Mouse (Mus musculus) kidney, postnatal 0 days (tissue): Measurements from ENCODE around the gene Slc9a5. TPM values are rescaled to one million over a fixed set of nuclear protein-coding genes. Genes with fewer than 3 reads are reported as not detected.

Source experiments
- ATAC-seq: fragments of 200-750 bp; cut with Nextera tagmentation; replicated peaks from 2 replicates; pipeline ENCODE4 v1.8.0; 2017; ENCODE audit warnings: low read depth, moderate number of reproducible peaks, moderate TSS enrichment, moderate library complexity; ENCODE audit not compliant: low FRiP score
- DNase-seq: peaks from one replicate; pipeline ENCODE4 v3.0.0-alpha.2; 2016; ENCODE audit warnings: low spot score
- H3K27ac ChIP-seq: fragments of 300-500 bp; sonication (generic); 2 replicates; pipeline ENCODE4 v1.5.1; 2014; ENCODE audit warnings: mild to moderate bottlenecking
- H3K27me3 ChIP-seq: fragments of 300-500 bp; sonication (generic); 2 replicates; pipeline ENCODE4 v1.6.1; 2014; ENCODE audit warnings: low read length, mixed read lengths; ENCODE audit not compliant: insufficient read depth
- H3K36me3 ChIP-seq: fragments of 300-500 bp; sonication (generic); 2 replicates; pipeline ENCODE4 v1.6.1; 2014; ENCODE audit warnings: low read length, mixed read lengths; ENCODE audit not compliant: insufficient read depth
- H3K4me1 ChIP-seq: fragments of 300-500 bp; sonication (generic); replicated peaks from 2 replicates; pipeline ENCODE4 v1.6.1; 2014; ENCODE audit warnings: antibody characterized with exemption, low read length, mixed read lengths; ENCODE audit not compliant: insufficient read depth
- H3K4me2 ChIP-seq: fragments of 300-500 bp; sonication (generic); 2 replicates; pipeline ENCODE4 v1.6.1; 2014; ENCODE audit warnings: mild to moderate bottlenecking, low read length, moderate library complexity, mixed read lengths
- H3K4me3 ChIP-seq: fragments of 300-500 bp; sonication (generic); replicated peaks from 2 replicates; pipeline ENCODE4 v1.5.1; 2014; ENCODE audit warnings: low read depth, low read length
- H3K9ac ChIP-seq: fragments of 300-500 bp; sonication (generic); 2 replicates; pipeline ENCODE4 v1.6.1; 2014; ENCODE audit warnings: low read depth, low read length
- H3K9me3 ChIP-seq: fragments of 300-500 bp; sonication (generic); replicated peaks from 2 replicates; pipeline ENCODE4 v1.6.1; 2016; ENCODE audit warnings: low read length, inconsistent platforms, mixed read lengths
- CTCF ChIP-seq: IDR thresholded peaks from 2 replicates; pipeline ENCODE4 v1.5.1; 2016; ENCODE audit warnings: antibody characterized with exemption, low read depth, mild to moderate bottlenecking, moderate library complexity
- WGBS: fragments of 180-500 bp; shearing (Covaris S2); extraction: QIAGEN DNeasy Blood & Tissue Kit; methylation state at CpG from one replicate; pipeline ENCODE4 v1.1.7; 2014; 5-methylcytosine and 5-hydroxymethylcytosine counted together
- polyA plus RNA-seq: library from polyadenylated mRNA; unstranded; fragments of >200 nt; fragmentation: Nextera tagmentation; extraction: Ambion mirVana; gene quantifications from 2 replicates; pipeline ENCODE4 v1.2.1, GENCODE M21; 2015

Slc9a5 gene
- polyA plus RNA-seq, 1 experiment from 2014 or later, result 1.3 TPM

DNA sequence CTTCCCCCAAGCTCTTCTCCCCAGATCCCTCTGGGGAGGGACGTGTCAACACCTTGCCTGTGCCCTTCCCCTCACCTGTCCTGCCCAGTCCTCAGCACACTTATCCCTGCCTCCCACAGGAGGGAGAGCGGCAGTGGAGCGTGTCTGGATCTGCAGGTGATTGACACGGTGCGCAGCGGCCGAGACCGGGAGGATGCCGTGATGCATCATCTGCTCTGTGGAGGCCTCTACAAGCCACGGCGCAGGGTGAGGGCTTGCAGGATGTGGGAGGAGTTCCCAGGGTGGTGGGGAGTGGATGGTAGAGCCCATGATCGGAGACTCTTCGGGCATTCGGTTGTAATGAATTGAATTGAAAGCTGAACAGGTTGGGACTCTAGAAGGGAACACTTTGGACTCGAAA is 10.6 kb downstream of the Slc9a5 start:
- ATAC-seq, result 0 out of 2 replicates have a peak, but pooled peaks have one; percentile 27
- Histone ChIP-seq H3K36me3 (no peaks in the 10 kb centered on the region), H3K4me1 (peaks cover 9% of the 10 kb centered on the region; the same call in 1 of the 2 replicates), H3K27ac (no peak overlapping the region), H3K9me3 (no peaks in the 10 kb centered on the region), H3K4me2 (peak overlapping the region; percentile 12; the same call in 1 of the 2 replicates), H3K4me3 (no peak overlapping the region), H3K27me3 (no peaks in the 10 kb centered on the region), H3K9ac (no peak overlapping the region)
- WGBS, result 40% methylated on average over 15 of the region's 15 CpGs
- TF ChIP-seq CTCF, result no peak
- no peak for DNase-seq

DNA sequence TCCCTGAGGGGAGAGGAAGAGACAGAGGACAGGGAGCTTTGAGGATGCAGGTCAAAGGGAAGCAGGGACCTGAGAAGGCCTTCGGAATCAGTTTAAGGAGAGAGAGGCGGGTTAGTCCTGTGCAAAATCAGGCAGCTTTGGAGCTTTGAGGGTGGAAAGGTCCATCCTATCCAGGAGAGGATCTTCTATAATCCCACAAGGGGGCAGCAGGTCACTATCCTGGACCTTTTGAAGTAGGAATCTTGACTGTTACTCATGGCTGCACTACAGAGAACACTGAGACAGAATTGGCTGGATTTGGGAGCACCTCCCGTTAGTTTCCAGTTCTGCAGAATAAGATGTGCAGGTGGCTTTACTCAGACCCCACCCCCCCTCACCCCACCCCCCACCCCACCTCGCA is 11.0 kb downstream of the Slc9a5 start:
- Histone ChIP-seq H3K27me3 (no peaks in the 10 kb centered on the region), H3K4me1 (peaks cover 9% of the 10 kb centered on the region; the same call in 1 of the 2 replicates), H3K9me3 (no peaks in the 10 kb centered on the region), H3K4me2 (0 out of 2 replicates have a peak overlapping the region, but pooled peaks have one; percentile 12), H3K36me3 (no peaks in the 10 kb centered on the region), H3K4me3 (no peak overlapping the region), H3K27ac (no peak overlapping the region), H3K9ac (no peak overlapping the region)
- DNase-seq (peak; percentile 87), ATAC-seq (no peak; the same call in 1 of the 2 replicates)
- peak; percentile 74 for TF ChIP-seq CTCF
- WGBS, result 32% methylated on average over 4 of the region's 4 CpGs

DNA sequence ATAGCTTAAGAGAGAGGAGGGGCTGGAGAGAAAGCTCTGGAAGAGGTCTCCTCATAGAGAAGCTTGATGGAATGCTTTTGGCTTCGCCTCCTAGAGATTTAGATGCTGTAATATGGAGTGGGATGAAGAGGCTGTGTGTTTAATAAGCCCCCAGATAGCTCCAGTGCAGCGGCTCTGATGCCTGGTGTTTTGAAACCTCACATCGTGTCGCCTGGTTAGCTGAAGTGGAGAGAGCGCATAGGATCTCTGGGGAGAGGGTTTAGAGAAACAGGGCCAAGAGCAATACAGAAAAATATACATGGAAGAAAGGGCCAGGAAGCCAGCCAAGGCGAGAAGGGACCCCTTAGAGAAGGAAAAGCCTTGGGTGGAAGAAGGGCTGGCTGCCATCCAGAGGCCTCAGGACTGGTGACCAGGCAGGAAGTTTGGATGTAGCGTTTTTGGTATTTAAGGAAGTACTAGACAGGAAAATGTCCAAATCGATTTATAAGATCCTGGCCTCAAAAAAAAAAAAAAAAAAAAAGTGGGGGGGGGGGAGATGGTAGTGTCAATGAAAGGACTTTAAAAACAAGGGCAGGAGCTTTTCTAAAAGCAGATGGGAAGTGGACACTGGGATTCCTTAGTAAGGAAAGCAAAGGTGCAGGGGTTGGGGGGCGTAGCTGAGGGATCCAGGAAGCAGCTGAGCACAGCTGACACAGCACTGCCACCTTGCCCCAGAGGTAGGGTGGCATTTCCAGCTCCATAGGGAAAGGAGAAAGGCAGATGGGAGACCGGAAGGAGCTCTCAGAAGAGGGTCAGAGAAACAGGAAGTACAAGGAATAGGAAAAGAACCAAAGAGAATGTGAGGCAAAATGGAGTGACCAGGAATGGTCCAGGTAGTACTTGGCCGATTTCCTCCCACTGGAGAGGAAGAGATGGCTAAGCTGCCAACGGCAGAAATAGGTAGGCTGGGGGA is 13.4 kb downstream of the Slc9a5 start:
- H3K4me1 ChIP-seq, result no peaks in the 10 kb centered on the region
- H3K9me3 ChIP-seq, result no peaks in the 10 kb centered on the region
- H3K27me3 ChIP-seq, result no peaks in the 10 kb centered on the region
- H3K36me3 ChIP-seq, result no peaks in the 10 kb centered on the region
- H3K27ac ChIP-seq, result peak overlapping the region; percentile 42; the same call in 1 of the 2 replicates
- no peak overlapping the region for H3K9ac ChIP-seq
- TF ChIP-seq CTCF, result no peak
- peak; percentile 83 for DNase-seq
- no peak for ATAC-seq
- no peak overlapping the region for H3K4me3 ChIP-seq
- 60% methylated on average over 12 of the region's 12 CpGs for WGBS
- H3K4me2 ChIP-seq, result no peak overlapping the region

DNA sequence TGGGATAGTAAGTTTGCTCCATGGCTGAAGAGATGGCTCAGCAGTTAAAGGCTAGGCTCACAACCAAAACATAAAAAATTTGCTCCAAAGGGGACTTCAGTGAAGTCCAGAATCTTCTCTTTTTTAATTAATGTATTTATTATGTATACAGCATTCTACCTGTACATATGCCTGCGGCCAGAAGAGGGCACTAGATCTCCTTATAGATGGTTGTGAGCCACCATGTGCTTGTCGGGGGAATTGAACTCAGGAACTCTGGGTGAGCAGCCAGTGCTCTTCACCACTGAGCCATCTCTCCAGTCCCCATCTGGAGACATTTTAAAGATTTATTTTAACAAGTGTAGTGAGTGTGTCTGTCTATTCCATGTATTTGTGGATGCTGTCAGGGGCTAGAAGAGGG is 18.5 kb downstream of the Slc9a5 start:
- peak; percentile 68 for TF ChIP-seq CTCF
- Histone ChIP-seq H3K4me3 (no peak overlapping the region), H3K36me3 (no peaks in the 10 kb centered on the region), H3K9ac (no peak overlapping the region), H3K4me2 (no peak overlapping the region), H3K9me3 (no peaks in the 10 kb centered on the region), H3K27me3 (no peaks in the 10 kb centered on the region), H3K27ac (no peak overlapping the region), H3K4me1 (no peaks in the 10 kb centered on the region)
- peak; percentile 64 for DNase-seq
- 72% methylated on average over 2 of the region's 2 CpGs for WGBS
- no peak for ATAC-seq

DNA sequence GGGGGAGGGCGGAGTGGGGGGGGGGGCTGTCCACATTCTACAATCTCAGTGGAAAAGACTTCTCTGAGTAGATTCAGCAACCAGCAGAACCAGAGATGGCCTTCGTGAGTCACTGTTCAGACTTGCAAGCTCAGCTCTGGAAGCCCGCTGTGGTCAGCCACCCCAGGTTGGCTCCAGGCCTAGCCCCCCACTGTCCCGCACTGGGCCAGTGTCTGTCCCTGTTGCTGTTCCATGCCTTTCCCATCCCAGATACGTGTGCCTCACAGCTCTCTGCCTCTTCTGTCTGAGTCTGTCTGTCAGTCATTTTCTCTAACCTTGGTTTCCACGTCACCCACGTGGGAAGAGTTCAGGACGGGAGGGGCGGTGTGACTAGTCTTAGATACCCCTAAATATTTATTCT is 23.8 kb downstream of the Slc9a5 start:
- ATAC-seq, result no peak
- TF ChIP-seq CTCF, result no peak
- no peaks in the 10 kb centered on the region for H3K36me3 ChIP-seq

DNA sequence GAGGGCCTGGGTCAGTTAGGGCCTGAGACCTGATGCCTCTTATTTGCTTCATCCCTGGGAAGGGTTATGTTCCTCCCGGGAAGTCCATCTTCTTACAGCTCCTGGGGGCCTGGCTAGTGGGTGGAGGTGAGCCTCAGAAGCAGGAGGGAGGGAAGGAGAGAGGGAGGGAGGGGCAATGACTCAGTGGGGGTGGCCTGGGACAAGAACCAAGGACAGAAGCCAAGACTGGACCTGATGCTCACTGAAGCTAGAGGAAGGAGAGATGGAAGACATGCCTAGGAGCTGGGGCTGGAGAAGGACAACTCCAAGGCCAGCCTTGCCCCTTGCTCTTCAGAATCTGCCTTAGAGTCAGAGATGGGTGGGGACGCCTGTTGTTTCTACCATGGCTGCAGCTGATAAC is 24.4 kb downstream of the Slc9a5 start, which contains the start of gene Plekhg4:
TSS of gene Plekhg4 (plus strand) at position 243 of the 400 bp plus-strand sequence.
- Histone ChIP-seq H3K4me3 (no peak within 1 kb of the TSS), H3K27ac (no peak within 1 kb of the TSS), H3K4me2 (no peak within 1 kb of the TSS), H3K9me3 (no peaks in the 10 kb centered on the region), H3K27me3 (no peaks in the 10 kb centered on the region), H3K4me1 (0 out of 2 replicates have a peak, but pooled peaks cover 3% of the 10 kb centered on the region), H3K36me3 (no peaks in the 10 kb centered on the region), H3K9ac (no peak within 1 kb of the TSS)
- 47% methylated on average over 2 of the region's 2 CpGs for WGBS
- no peak for TF ChIP-seq CTCF
- ATAC-seq, result no peak
- no peak for DNase-seq

More for the DNA sequence above, 23.8 kb downstream of the Slc9a5 start:
- WGBS, result 83% methylated on average over 8 of the region's 9 CpGs
- no peak overlapping the region for H3K4me3 ChIP-seq
- H3K4me1 ChIP-seq, result 0 out of 2 replicates have a peak, but pooled peaks cover 3% of the 10 kb centered on the region
- H3K27me3 ChIP-seq, result no peaks in the 10 kb centered on the region
- no peak overlapping the region for H3K4me2 ChIP-seq
- no peak overlapping the region for H3K9ac ChIP-seq
- no peak overlapping the region for H3K27ac ChIP-seq
- DNase-seq, result no peak
- no peaks in the 10 kb centered on the region for H3K9me3 ChIP-seq
